Mouse (Mus musculus) lung, postnatal 10 days (tissue): ENCODE results near the gene Gm21060.
A peak's percentile ranks its signal among the peaks of the same experiment; 100 is the strongest.
"Not testable (repeated sequence)": the region's sequence is repeated elsewhere in the genome, so short reads cannot be mapped to it uniquely, and the experiment has no call there.

Source experiments
- DNase-seq: peaks from one replicate; pipeline ENCODE4 v3.0.0; 2021

The Gm21060 gene

GRCm38 (mm10) chr19:61296969-61297368 lies at the start of gene Gm21060:
Gm21060 (minus strand) TSS chr19:61297069.
- no peak for DNase-seq

DNA sequence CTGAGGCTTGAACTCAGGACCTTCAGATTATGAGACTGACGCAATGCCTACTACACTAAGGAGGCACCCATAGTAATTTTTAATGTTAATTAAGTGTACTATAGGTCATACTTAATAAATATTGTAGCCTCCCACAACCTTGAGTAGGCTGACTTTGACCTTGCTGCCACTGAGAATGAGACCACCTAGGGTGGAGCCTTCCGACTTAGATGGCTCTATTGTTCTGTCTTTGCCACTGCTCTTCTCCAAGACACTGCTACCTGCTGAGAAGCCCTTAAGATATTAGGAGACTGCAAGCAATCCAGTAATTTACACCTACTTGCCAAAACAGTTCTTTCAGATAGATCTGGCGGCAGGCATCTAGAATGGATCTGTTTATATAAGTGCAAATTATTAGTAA lies 24.0 kb upstream of the Gm21060 start:
- not testable (repeated sequence) for DNase-seq

DNA sequence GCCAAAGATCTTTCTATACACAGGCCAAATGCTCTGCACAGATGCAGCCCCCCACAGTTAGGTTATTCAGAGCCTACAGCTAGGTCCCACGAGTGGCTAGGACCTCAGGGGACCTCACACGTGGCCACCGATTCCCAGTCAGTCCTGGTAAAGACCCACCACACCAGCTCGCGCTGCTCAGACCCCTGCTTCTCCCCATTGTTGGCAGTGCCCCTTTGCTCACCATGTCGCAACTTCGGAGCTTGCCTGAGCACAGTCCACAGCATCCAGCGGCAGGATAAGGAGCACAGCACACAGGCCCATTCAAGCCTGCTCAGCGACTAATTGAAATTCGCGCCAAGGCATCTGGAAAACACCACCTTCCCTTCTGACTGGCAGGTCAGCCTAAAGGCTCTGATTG lies 16.3 kb upstream of the Gm21060 start:
- DNase-seq = not testable (repeated sequence)

DNA sequence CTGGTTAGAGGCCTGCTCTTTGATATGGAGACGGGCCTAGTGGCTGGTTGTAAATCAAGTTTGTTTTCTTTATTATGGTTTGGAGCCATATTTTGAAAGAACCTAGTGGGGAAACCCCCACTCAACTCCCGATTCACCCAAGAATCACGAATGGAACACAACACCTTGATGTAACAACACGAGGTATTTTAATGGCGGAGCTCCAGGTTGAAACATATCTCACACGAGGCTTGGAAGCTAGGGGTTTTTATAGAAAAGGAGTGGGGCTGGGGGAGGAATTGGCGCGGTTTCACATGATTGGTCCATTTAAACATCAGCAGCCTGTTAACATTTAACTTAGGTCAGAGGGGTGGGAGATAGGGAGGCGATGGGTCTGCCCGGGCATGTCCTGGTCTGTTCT lies 15.5 kb upstream of the Gm21060 start:
- DNase-seq = not testable (repeated sequence)

DNA sequence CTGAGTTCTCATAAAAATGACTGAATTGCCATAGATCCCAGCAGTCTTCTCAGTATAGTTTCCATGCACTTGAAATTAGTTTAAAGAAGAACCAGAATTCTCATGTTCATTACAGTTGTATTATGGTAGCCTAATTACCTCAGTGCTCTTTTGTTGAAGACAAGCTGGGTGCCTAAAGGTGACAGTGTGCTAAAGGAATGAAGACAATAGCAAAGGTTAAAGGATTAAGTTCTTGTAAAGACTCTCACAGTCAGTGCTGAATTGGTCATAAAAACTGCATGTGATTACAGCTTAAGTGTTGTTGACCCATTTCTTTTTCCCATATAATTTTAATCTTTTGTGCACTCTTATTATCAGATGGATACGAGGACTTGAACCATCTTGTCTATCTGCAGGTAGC lies 11.2 kb upstream of the Gm21060 start:
- DNase-seq = not testable (repeated sequence)

DNA sequence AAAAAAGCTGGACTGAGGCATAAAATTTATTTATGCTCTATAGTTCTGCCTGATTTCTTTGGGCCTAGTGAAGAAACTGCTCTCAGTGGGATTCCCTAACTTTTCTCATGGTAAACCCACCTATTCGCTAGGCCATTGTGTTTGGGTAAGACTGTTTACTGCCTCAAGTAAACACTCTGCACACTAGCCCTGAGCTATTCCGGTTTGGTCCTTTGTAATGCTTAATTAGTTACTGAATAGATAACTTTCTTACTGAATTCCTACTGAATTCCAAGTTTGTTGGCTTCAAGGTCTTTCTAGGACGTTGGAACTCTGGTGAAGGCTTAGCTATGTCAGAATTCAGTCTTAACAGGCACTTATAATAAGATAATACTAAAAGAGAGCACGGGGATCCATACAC lies 11.8 kb downstream of the Gm21060 start:
- DNase-seq = not testable (repeated sequence)

- DNase-seq = no peak
Observed at GRCm38 (mm10) chr19:61283581-61283980, 13.3 kb downstream of the Gm21060 start.

DNA sequence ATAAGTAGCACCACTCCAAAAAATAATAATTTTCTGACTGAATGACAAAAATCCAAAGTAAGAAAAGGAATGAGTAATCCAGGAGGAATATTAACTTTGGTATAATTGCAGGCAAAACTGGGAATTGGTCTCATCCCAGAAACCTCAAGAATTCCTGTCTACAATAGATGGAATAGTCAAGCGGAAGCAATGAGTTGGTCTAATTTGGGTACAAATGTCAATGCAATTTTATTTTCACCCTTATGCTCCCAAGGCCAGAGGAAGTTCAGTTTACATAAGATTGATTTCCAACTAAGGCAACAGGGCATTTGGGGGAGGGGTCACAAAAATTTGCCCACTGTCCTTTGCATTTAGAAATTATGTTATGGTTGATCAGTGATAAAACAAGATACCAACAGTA lies 21.4 kb downstream of the Gm21060 start:
- no peak for DNase-seq

DNA sequence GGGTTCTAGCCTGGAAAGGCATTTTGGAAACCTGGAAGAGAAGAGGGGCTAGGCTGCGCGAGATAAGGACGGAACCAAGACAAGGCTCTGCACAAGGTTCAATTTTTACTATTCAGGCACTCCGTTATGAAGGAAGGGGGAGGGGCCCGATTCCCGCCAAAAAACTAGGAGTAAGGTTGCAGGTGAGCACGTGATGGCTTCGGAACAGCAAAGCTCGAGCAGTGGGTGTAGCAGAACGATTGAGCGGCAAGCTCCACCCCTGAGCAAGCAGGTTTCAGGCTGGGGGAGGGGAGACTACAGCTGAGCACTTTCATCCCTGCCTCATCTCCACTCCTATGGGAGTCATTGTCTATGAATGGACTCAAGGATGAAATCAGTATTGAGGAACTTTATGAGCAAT lies 27.7 kb downstream of the Gm21060 start:
- not testable (repeated sequence) for DNase-seq

DNA sequence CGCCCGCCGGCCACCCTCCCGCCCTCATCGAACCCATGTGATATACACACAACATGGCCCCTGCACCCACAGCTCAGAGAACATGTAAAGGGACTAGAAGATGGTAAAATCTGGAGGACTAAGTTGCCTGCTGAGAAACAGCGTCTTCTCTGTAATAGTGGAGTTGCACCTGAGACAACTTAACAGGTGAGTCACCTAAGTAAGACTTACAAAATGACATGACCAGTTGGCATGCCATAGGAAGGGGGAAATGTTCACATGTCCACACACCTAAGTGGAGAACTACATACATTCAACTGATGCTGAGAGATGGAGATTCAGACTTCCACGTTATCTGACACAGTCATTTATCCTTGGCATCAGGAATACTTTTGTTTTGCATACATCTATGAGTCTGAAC lies 29.7 kb downstream of the Gm21060 start:
- DNase-seq = no peak

- peak; percentile 14 for DNase-seq
Observed at GRCm38 (mm10) chr19:61266651-61267050, 30.2 kb downstream of the Gm21060 start.

- peak; percentile 42 for DNase-seq
Observed at GRCm38 (mm10) chr19:61266246-61266615, 30.6 kb downstream of the Gm21060 start.

DNA sequence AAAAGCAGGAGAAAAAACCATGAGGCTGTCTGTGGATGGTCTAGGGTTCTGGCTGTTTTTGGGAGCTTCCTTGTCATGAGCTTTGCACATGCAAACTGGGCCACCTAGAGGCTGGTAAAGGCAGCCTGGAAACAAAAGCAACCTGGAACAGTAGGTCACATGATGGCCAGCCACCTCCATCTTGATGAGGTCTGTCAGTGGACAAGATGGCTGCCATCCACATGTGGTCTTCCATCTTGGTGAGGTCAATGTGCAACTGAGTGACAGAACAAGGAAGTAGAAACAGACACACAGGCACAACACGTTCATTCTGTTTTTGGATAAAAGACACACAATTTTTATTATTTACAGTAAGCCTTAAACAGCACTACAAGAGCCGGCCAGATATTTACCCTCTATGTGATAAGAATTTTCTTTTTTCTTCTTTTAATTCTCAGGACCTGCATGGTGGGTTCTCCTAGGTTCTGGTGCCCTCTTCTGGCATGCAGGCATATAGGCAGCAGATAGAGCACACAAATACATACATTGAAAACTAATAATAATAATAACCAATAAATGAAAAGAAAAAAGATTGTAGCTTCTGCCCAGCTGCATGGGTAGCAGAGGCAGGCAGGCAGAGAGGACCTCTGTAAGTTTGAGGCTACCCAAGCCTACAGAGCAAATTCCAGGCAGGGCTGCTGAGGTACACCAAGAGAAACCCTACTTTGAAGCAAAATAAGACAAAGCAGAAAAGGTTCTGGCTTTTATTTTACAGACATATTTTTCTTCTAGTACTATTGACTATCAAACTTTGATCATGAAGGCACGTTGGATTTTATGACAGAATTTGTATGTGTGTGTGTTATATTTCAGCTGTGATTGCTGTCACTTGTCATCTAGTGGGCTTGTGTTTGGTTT lies 31.3 kb downstream of the Gm21060 start:
- peak; percentile 78 for DNase-seq

DNA sequence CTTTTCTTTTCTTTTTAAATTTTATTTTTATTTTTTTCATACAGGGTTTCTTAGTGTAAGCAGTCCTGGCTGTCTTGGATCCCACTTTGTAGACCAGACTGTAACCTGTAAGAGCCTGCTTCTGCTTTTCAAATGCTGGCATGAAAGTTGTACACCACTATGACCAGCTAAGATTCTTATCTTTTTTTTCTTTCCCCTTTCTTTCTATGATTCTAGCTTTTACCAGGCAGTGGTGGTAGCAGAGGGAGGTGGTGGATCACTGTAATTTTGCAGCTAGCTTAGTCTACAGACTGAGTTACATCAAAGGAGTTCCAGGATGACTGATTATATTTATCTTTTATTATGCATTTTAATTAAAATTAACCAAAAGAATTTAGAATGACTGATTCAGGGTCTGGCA lies 31.9 kb downstream of the Gm21060 start:
- no peak for DNase-seq

DNA sequence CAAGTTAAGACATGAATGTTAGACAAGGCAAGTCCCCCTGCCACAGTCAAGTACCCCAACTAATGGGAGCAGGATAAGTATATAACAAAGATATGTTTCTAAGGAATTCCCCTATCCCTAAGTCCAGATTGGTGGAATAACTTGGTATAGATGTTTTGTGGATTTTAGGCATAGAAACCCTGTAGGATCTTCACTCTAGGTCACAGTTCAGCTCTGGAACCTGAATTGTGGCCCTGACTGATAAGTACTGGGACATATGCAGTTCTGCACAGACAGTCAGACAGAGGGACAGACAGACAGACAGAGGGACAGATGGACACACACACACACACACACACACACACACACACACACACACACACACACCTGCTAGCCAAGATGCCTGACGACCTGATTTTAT lies 32.6 kb downstream of the Gm21060 start:
- no peak for DNase-seq

- DNase-seq = no peak
Observed at GRCm38 (mm10) chr19:61261241-61261640, 35.6 kb downstream of the Gm21060 start.

DNA sequence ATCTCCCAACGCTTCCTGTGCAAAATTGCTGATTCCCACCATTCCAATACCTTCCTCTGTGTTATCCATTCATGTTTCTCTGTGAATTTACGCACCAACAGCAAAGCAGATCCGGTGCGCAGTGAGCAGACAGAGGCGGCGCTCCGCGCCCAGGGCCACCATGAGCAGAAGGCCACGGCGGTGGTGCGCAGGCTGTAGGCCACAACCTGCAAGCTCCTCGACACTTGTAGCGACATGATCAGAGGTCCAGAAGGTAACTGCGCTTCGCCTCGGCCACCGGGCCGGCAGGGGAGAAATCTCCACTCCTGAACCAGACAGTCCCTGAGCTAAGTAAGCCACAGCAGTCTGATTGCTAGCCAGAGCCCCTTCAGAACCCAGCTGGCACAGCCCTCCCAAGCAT lies 39.1 kb downstream of the Gm21060 start:
- no peak for DNase-seq

DNA sequence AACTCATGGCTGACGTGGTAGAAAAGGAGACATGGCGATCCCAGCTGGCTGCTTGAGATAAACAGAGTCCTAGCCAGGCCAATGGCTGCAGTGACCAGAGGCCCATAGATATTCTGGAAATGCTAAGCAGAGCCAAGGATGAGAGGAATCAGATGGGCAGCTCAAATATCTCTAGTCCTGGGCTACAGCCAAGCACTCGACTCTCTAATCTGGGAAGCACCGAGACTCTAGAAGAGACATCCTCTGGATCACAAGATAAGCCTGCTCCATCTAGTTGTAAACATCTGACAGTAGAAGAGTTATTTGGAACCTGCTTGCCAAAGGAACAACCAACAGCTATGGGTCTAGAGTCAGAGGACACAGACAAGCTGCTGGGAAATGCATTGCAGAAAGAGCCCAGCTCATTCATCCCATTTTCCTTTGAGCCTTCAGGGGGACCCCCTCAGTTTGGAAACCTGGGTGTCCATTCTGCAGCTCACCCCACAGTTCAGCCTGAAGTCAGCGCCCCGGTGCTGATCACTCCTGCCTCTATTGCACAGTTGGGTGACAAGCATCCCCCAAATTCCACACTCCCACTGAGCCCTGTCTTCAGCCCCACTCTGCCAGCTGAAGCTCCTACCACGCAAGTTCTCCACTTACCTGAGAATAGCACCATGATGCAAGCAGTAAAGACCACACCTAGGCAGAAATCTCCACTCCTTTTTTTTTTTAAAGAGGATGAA lies 40.5 kb downstream of the Gm21060 start:
- DNase-seq = no peak

DNA sequence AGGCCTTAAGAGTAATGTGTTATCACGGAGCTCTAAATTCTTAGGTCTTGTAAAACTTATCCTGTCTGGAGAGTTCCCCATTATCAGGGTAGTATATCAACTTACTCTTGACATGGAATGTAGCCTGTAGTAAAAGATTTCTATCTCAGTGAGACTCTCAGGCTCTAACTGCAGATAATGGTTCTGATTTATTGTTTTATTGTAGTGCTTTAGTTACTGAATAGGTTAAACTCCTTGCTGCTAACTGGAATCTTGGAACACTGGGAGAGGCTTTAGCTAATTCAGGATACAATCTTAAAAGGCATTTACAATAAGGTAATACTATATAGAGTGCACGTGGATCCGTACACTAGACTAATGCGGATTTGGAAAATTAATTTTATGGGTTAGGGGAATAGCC lies 49.5 kb downstream of the Gm21060 start:
- not testable (repeated sequence) for DNase-seq
